Mouse (Mus musculus) liver, embryonic 11.5 days (tissue): ENCODE data around the gene Rad51b. TPM values are rescaled to one million over a fixed set of nuclear protein-coding genes. Genes with fewer than 3 reads are reported as not detected.

Experiments used
- ATAC-seq: fragments of 200-750 bp; cut with Nextera tagmentation; replicated peaks from 2 replicates; pipeline ENCODE4 v1.8.0; 2017; ENCODE audit warnings: moderate number of reproducible peaks, mild to moderate bottlenecking, moderate TSS enrichment, moderate library complexity; ENCODE audit not compliant: low FRiP score
- DNase-seq: peaks from one replicate; pipeline ENCODE4 v3.0.0-alpha.2; 2017; ENCODE audit warnings: low spot score
- H3K27ac ChIP-seq: fragments of 300-500 bp; sonication (generic); 2 replicates; pipeline ENCODE4 v1.5.1; 2014; ENCODE audit warnings: mild to moderate bottlenecking, low read depth, low read length, control low read depth
- H3K27me3 ChIP-seq: fragments of 300-500 bp; sonication (generic); replicated peaks from 2 replicates; pipeline ENCODE4 v1.6.1; 2014; ENCODE audit warnings: low read length, mixed read lengths; ENCODE audit not compliant: control insufficient read depth, insufficient read depth
- H3K36me3 ChIP-seq: fragments of 300-500 bp; sonication (generic); 2 replicates; pipeline ENCODE4 v1.6.1; 2014; ENCODE audit warnings: mild to moderate bottlenecking, low read length, moderate library complexity, mixed read lengths; ENCODE audit not compliant: control insufficient read depth, insufficient read depth
- H3K4me1 ChIP-seq: fragments of 300-500 bp; sonication (generic); replicated peaks from 2 replicates; pipeline ENCODE4 v1.6.1; 2014; ENCODE audit warnings: low read length, mixed read lengths; ENCODE audit not compliant: control insufficient read depth, insufficient read depth
- H3K4me2 ChIP-seq: fragments of 300-500 bp; sonication (generic); 2 replicates; pipeline ENCODE4 v1.6.1; 2014; ENCODE audit warnings: mild to moderate bottlenecking, control low read depth, moderate library complexity
- H3K4me3 ChIP-seq: fragments of 300-500 bp; sonication (generic); 2 replicates; pipeline ENCODE4 v1.5.1; 2014; ENCODE audit warnings: low read depth, low read length, control low read depth
- H3K9ac ChIP-seq: fragments of 300-500 bp; sonication (generic); 2 replicates; pipeline ENCODE4 v1.6.1; 2014; ENCODE audit warnings: low read depth, low read length, control low read depth
- H3K9me3 ChIP-seq: fragments of 300-500 bp; sonication (generic); 2 replicates; pipeline ENCODE4 v1.6.1; 2016; ENCODE audit warnings: low read length, inconsistent platforms, mixed read lengths; ENCODE audit not compliant: control insufficient read depth
- WGBS: fragments of 180-500 bp; shearing (Covaris S2); extraction: QIAGEN DNeasy Blood & Tissue Kit; methylation state at CpG from one replicate; pipeline ENCODE4 v1.1.7; 2014; 5-methylcytosine and 5-hydroxymethylcytosine counted together
- polyA plus RNA-seq: library from polyadenylated mRNA; unstranded; fragments of >200 nt; fragmentation: Nextera tagmentation; extraction: Ambion mirVana; gene quantifications from 2 replicates; pipeline ENCODE4 v1.2.1, GENCODE M21; 2014

The Rad51b gene
- polyA plus RNA-seq, 1 experiment from 2014 or later = 8.3 TPM

DNA sequence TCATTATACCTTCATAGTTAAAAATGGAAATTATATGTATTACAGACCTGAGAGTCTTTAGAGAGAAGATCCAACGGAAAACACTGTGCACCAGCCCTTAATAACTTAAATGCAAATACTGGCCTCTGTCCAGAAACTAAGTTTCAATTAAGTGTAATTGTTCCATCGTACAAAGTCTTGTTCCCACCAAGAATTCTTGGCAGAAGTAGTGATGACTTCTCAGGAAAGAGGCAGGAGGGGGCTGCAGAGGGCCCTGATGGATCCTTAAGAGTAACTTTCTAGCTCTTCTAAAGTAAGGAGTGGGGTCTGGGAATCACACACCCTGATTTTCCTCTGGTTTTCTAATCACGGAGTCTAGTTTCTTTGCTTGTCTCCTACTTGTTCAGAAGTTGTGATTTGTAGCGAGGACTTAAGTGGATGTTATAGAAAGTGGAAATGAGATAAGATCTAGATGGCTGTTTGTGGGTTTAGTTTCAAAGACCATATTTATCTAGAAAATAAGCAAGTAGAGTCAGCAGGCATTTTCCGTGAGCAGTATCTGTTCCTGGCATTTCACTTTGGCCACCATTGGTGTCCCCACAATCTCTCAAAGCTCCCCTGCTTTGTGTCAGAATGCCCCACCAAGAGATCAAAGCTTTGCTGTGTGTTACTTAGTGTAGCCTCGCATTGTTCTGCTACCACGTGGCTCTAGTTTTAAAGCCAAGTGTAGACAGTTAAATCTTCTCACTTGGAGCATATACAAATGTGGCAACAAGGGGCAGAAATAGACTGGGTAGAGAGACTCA lies 132.6 kb downstream of the Rad51b start:
- H3K9ac ChIP-seq = no peak overlapping the region
- H3K4me3 ChIP-seq = no peak overlapping the region
- H3K36me3 ChIP-seq = no peaks in the 10 kb centered on the region
- no peak overlapping the region for H3K27ac ChIP-seq
- DNase-seq (no peak), ATAC-seq (no peak)
- H3K9me3 ChIP-seq = no peaks in the 10 kb centered on the region
- H3K4me2 ChIP-seq = no peak overlapping the region
- 62% methylated on average over 7 of the region's 7 CpGs for WGBS
- H3K27me3 ChIP-seq = no peaks in the 10 kb centered on the region
- H3K4me1 ChIP-seq = 0 out of 2 replicates have a peak, but pooled peaks cover 3% of the 10 kb centered on the region

DNA sequence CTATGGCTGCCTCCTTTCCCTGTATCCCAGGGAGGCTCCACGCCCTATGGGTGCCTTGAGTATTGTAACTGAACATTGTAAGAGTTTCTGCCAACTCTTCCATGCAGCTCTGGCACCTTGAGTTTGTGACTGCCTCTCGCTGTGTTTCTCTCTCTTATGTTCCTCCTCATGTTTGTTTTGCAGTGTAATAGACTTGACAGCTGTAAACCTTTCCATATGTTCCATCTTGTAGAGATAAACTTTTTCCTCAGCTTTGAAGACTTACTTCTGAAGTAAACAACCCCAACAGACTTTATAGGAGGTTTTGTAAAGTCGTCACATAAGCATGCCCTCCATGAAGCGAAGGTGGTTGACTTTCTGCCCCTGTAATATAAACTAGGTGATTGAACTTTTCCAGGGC lies 134.1 kb downstream of the Rad51b start:
- Histone ChIP-seq H3K36me3 (no peaks in the 10 kb centered on the region), H3K27me3 (no peaks in the 10 kb centered on the region), H3K9ac (no peak overlapping the region), H3K4me2 (no peak overlapping the region), H3K4me3 (no peak overlapping the region), H3K27ac (no peak overlapping the region), H3K9me3 (no peaks in the 10 kb centered on the region), H3K4me1 (0 out of 2 replicates have a peak, but pooled peaks cover 3% of the 10 kb centered on the region)
- 68% methylated on average over 4 of the region's 4 CpGs for WGBS
- ATAC-seq = no peak
- no peak for DNase-seq

DNA sequence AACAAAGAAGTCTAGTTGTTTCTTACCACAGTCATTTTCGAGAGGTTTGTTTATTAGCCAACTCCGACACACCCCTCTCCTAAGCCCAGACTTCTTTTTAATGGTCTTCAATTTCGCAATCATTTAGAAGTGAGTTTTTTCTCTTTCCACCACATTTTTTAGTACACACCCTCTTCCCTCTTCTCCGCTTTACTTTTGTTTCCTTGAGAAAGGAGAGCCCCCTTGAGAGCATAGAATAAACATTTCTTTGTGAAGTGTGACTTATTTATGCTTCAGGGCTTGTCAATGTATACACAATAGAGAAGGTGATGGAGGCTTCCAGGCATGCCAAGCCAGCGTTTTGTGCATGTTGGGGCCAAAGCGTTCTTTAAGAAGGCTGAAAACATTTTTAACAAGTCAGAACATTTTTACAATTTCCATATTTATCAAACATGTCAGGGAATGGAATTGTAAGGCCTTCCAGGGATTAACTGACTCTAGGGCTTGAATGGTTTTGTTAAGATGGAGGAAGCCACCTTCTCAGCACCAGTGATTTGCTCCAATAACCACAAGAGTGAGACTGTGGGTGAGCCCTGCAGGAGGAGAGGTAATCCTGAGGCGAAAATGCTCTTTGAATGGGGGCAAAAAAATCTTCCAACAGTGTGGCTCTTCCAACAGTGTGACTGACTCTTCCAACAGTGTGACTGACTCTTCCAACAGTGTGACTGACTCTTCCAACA lies 136.8 kb downstream of the Rad51b start:
- H3K9me3 ChIP-seq = no peaks in the 10 kb centered on the region
- 75% methylated on average over 7 of the region's 7 CpGs for WGBS
- H3K4me2 ChIP-seq = no peak overlapping the region
- H3K4me3 ChIP-seq = no peak overlapping the region
- H3K27me3 ChIP-seq = no peaks in the 10 kb centered on the region
- no peak overlapping the region for H3K27ac ChIP-seq
- H3K9ac ChIP-seq = no peak overlapping the region
- no peak for DNase-seq
- H3K4me1 ChIP-seq = 0 out of 2 replicates have a peak, but pooled peaks cover 3% of the 10 kb centered on the region
- H3K36me3 ChIP-seq = no peaks in the 10 kb centered on the region
- no peak for ATAC-seq

DNA sequence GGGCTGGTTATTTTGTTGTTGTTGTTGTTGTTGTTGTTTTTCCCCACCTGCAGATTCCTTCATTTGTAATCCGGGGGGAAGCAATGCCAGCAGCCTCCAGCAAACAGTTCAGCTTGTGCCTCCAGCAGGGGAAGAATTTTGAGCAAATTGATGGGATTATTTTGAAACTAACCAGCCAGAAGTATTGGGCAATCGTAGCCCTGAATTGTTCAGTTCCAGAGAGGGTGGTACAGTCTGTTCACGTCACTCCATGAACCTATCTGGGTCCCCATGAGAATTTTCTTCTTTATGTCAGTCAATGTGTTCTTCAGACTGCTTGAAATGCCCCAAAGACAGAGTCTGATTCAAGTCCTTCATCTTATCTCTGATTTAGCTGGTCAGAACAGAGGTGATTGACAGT lies 138.4 kb downstream of the Rad51b start:
- WGBS = 82% methylated on average over 3 of the region's 3 CpGs
- DNase-seq (no peak), ATAC-seq (no peak)
- Histone ChIP-seq H3K36me3 (no peaks in the 10 kb centered on the region), H3K27ac (no peak overlapping the region), H3K27me3 (no peaks in the 10 kb centered on the region), H3K9me3 (no peaks in the 10 kb centered on the region), H3K4me1 (0 out of 2 replicates have a peak, but pooled peaks cover 3% of the 10 kb centered on the region), H3K4me3 (no peak overlapping the region), H3K4me2 (no peak overlapping the region), H3K9ac (no peak overlapping the region)

DNA sequence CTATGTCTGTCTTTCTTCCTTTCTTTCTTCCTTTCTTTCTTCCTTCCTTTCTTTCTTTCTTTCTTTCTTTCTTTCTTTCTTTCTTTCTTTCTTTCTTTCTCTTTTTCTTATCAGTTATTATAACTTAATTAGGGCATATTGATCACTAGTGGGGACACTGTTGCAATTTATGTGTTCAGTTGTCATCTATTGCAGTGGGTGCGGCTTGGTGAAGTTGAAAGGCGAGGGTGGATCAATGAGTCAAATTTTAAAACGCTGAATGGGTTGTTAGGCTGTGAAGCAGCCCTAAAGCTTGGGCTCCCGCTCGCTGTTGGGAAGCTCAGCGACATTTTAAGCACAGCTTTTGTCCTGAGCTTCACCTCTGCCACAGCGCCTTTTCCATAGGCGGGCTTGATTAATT lies 139.0 kb downstream of the Rad51b start:
- H3K27me3 ChIP-seq = no peaks in the 10 kb centered on the region
- H3K4me3 ChIP-seq = no peak overlapping the region
- no peaks in the 10 kb centered on the region for H3K9me3 ChIP-seq
- no peak for DNase-seq
- no peak overlapping the region for H3K27ac ChIP-seq
- H3K36me3 ChIP-seq = no peaks in the 10 kb centered on the region
- no peak for ATAC-seq
- no peak overlapping the region for H3K9ac ChIP-seq
- WGBS = 83% methylated on average over 8 of the region's 8 CpGs
- no peak overlapping the region for H3K4me2 ChIP-seq
- H3K4me1 ChIP-seq = 0 out of 2 replicates have a peak, but pooled peaks cover 3% of the 10 kb centered on the region

DNA sequence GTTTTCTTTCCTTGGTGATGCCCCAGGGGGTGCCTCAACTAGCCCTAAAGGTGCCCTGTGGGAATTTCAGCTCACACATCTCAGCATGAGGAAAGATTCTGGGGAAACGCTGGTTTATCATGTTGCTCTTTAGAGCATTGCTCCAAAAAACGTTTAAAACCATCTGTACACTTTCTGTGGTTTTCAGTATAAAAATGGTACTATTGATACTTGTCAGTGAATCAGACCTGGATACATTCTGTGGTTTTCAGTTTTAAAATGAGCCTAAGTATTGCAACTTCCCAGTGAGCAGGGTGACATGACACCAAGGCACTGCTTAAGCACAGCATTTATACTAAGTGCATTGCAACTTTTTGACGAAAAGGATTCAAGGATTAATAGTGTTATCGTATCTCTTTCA lies 139.8 kb downstream of the Rad51b start:
- Histone ChIP-seq H3K4me1 (peaks cover 8% of the 10 kb centered on the region; the same call in 1 of the 2 replicates), H3K27me3 (no peaks in the 10 kb centered on the region), H3K36me3 (no peaks in the 10 kb centered on the region), H3K4me2 (no peak overlapping the region), H3K9ac (no peak overlapping the region), H3K9me3 (no peaks in the 10 kb centered on the region), H3K4me3 (no peak overlapping the region), H3K27ac (no peak overlapping the region)
- 72% methylated on average over 4 of the region's 4 CpGs for WGBS
- ATAC-seq = no peak
- no peak for DNase-seq

DNA sequence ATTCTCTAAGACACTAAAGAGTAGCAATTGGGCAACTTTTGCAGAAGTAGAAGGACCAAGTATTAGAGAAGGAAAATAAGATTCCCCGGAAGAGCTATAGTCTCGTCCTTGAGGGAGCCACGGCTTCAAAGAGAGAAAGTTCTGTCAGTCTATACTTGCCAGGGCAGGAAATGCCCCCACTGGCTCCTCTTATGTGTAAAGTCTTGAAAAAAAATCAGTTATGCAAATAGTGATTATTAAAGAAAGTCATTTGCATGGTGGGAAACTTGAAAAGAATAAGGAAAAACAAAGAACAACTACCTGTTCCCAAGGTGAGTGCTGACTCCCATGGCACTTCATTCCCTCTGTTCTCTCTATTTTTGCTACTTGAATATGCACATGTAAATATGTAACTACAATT lies 140.5 kb downstream of the Rad51b start:
- no peak for ATAC-seq
- DNase-seq = no peak

DNA sequence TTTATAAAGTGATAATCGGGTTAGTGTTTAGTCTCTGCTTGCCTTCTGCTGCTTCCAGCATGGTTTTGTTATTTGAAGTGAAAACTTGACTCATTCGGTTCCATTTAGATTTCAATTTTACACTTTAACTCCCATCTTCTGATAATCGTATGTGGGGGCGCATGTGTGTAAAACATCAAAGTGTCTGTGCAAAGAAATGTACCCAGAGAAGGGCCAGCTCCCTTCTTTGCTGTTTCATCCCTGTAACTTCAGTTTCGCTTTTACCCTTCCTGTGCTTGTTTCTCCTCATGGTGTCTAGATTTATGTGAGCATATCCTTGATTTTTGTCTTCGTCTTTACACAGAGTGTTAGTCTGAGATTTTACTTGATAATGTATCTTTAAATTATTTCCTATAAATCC lies 142.9 kb downstream of the Rad51b start:
- WGBS = 89% methylated on average over 6 of the region's 6 CpGs
- H3K9me3 ChIP-seq = no peaks in the 10 kb centered on the region
- no peak for DNase-seq
- no peak overlapping the region for H3K4me2 ChIP-seq
- no peak overlapping the region for H3K9ac ChIP-seq
- ATAC-seq = no peak
- peaks cover 7% of the 10 kb centered on the region; the same call in 1 of the 2 replicates for H3K4me1 ChIP-seq
- H3K36me3 ChIP-seq = no peaks in the 10 kb centered on the region
- no peaks in the 10 kb centered on the region for H3K27me3 ChIP-seq
- H3K4me3 ChIP-seq = no peak overlapping the region
- H3K27ac ChIP-seq = no peak overlapping the region

More for the DNA sequence above, 140.5 kb downstream of the Rad51b start:
- H3K9me3 ChIP-seq = no peaks in the 10 kb centered on the region
- no peak overlapping the region for H3K27ac ChIP-seq
- 81% methylated on average over 3 of the region's 3 CpGs for WGBS
- no peaks in the 10 kb centered on the region for H3K27me3 ChIP-seq
- peaks cover 10% of the 10 kb centered on the region; the same call in 1 of the 2 replicates for H3K4me1 ChIP-seq
- H3K9ac ChIP-seq = no peak overlapping the region
- H3K4me3 ChIP-seq = no peak overlapping the region
- no peak overlapping the region for H3K4me2 ChIP-seq
- H3K36me3 ChIP-seq = no peaks in the 10 kb centered on the region
